Mouse (Mus musculus): Measurements from ENCODE around the gene Ctcf. TPM values are rescaled to one million over a fixed set of nuclear protein-coding genes. Genes with fewer than 3 reads are reported as not detected.

Ctcf gene
- total RNA-seq, 2 experiments from 2014 or later = 63.3 to 71.7 TPM

DNA sequence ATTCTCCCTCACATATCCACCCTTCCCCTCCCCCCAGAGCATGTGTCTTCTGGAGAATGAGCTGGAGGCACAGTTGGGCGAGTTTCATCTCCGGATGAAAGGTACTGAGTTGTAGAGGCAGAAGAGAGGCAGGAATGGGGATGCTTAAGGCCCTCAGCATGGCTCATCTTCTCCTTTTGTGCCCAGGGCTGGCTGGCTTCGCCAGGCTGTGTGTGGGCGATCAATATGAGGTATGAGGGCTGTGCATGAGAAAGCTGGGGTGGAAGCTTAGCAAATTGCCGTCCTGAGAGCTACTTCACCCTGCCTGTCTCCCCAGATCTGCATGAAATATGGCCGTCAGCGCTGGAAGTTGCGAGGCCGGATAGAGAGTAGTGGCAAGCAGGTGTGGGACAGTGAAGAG is 20.4 kb upstream of the Ctcf start:
- DNase-seq (ENCODE audit: extremely low spot score in 1 of 2, low spot score in 1 of 2) = peak in 1 of 2 experiments; percentile 22

- DNase-seq (ENCODE audit: extremely low spot score in 1 of 2, low spot score in 1 of 2) = no peak
Observed at GRCm38 (mm10) chr8:105617451-105618278, 18.7 kb upstream of the Ctcf start.

DNA sequence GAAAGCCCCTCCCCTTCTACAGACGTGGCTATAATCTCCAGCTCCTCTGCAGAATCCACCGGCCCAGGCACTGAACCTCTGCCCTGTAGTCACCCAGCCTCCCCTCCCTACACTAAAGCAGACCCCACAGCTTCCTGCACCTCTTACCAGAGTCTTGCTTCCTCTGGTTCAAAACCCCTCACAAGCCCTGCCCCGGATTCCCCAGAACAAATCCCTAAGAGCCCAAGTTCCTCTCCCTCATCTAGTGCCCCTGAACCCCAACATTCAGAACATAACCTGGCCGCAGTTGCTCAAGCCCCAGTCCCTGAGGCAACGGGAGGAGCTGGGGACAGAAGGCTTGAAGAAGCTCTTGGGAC is 18.1 kb upstream of the Ctcf start:
- DNase-seq (ENCODE audit: extremely low spot score in 1 of 2, low spot score in 1 of 2) = no peak

- DNase-seq (ENCODE audit: extremely low spot score in 1 of 2, low spot score in 1 of 2) = no peak
Observed at GRCm38 (mm10) chr8:105618892-105619591, 17.3 kb upstream of the Ctcf start.

GRCm38 (mm10) chr8:105620211-105620610 is 16.2 kb upstream of the Ctcf start:
- DNase-seq (ENCODE audit: extremely low spot score in 1 of 2, low spot score in 1 of 2) = no peak

DNA sequence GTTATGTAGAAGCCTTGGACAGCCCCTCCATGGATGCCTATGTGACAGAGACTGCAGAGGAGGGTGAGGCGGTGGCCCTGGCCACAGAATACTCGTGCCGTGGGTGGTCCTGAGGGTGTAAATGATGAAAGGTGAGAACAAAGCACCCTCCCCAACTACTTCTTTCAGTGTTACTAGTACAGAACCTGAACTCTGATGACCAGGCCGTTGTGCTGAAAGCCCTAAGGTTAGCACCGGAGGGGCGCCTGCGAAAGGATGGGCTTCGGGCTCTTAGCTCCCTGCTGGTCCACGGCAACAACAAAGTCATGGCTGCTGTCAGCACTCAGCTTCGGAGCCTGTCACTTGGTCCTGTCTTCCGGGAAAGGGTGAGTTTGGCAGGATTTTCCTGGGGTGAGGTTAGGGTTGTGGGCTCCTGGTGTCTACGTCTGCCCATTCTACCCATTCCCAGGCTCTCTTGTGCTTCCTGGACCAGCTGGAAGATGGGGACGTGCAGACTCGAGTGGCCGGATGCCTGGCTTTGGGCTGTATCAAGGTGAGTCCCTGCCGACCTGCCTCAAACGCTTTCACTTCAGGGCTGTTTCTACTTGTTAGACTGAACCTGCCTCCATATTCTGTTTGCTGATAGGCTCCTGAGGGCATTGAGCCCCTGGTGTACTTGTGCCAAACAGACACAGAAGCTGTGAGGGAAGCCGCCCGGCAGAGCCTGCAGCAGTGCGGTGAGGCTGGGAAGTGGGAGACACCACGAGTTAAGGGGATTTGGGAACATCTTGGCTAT is 15.2 kb upstream of the Ctcf start:
- no peak for DNase-seq (ENCODE audit: extremely low spot score in 1 of 2, low spot score in 1 of 2)

GRCm38 (mm10) chr8:105621841-105622240 is 14.5 kb upstream of the Ctcf start:
- DNase-seq (ENCODE audit: extremely low spot score in 1 of 2, low spot score in 1 of 2) = no peak

DNA sequence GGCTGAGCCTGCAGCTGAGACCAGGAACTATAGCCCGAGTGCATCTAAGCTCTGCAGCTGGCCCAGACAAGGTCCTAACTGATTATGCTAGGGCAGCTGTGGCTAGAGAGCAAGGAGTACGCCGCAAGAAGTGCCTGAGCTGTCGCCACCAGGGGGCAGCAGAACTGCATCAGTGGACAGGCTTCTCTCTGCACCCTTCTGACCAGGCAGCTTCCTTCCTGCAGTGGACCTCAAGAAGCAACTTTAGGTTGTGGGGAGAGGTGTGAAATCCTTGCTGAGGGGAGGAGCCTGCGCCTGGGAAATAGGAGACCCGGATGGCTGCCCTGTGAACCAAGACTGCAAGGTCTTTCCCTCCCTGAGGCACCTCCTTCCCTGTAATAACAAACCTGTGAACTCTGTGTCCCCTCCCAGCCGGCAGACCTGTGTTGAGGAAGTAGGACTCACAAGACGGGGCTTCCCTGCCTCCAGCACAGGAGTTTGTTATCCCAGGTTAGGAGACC is 13.9 kb upstream of the Ctcf start:
- peak; percentile 94 to 98 for DNase-seq (ENCODE audit: extremely low spot score in 1 of 2, low spot score in 1 of 2)

- DNase-seq (ENCODE audit: extremely low spot score in 1 of 2, low spot score in 1 of 2) = no peak
Observed at GRCm38 (mm10) chr8:105623118-105623517, 13.2 kb upstream of the Ctcf start.

GRCm38 (mm10) chr8:105623679-105624245 is 12.6 kb upstream of the Ctcf start:
- no peak for DNase-seq (ENCODE audit: extremely low spot score in 1 of 2, low spot score in 1 of 2)

DNA sequence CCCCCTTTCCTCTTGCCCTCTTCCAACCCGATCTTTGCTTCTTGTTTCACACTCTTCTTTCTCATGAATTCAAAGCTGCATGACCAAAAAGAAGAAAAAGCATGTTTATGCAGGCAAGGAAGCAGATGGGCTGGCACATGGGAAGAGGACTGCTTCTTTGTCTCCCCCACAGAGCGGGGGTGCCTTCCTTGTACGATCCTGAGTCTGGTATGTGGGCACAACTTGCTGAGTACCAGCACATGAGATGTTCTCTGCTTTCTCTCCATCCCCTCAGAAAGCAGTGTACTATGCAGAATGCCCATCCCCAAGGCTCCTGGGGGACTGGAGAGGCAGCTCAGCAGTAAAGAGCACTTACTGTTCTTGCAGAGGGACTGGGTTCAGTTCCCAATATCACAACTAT is 12.0 kb upstream of the Ctcf start:
- DNase-seq (ENCODE audit: extremely low spot score in 1 of 2, low spot score in 1 of 2) = peak in 1 of 2 experiments; percentile 46

- DNase-seq (ENCODE audit: extremely low spot score in 1 of 2, low spot score in 1 of 2) = no peak
Observed at GRCm38 (mm10) chr8:105624831-105625230, 11.5 kb upstream of the Ctcf start.

GRCm38 (mm10) chr8:105626086-105626485 is 10.3 kb upstream of the Ctcf start:
- peak in 1 of 2 experiments; percentile 0 for DNase-seq (ENCODE audit: extremely low spot score in 1 of 2, low spot score in 1 of 2)

- no peak for DNase-seq (ENCODE audit: extremely low spot score in 1 of 2, low spot score in 1 of 2)
Observed at GRCm38 (mm10) chr8:105629337-105629736, 7.0 kb upstream of the Ctcf start.

DNA sequence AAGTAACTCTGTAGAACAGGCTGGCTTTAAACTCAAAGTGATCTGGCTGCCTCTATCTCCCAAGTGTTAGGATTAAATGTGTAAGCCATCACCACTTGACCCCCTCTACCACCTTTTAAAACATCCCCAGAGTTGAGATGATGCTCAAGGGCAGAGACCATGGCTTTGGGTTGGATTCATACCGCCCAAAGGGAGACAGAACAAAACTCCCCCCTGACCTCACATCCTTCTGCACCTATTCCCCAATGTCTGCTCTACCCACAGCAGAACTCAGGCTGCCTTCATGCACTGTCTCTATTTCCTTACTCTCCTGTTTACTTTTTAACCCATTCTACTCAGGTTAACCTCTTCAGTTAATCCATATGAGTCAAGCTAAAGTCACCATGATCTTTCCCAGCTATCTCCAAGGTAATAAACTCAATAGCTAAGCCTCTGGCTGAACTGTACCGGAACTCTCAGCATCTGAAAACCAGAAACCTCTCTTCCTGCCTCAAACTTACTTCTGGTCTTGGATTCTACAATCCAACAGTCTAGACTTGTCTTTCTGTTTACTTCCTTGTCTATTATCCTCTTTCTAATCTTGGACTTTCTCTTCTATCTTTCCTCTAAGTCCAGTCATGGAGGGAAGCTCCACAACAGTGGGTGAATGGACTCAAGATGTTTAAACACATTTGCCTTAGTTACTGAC is 1.5 kb upstream of the Ctcf start:
- DNase-seq (ENCODE audit: extremely low spot score in 1 of 2, low spot score in 1 of 2) = no peak

DNA sequence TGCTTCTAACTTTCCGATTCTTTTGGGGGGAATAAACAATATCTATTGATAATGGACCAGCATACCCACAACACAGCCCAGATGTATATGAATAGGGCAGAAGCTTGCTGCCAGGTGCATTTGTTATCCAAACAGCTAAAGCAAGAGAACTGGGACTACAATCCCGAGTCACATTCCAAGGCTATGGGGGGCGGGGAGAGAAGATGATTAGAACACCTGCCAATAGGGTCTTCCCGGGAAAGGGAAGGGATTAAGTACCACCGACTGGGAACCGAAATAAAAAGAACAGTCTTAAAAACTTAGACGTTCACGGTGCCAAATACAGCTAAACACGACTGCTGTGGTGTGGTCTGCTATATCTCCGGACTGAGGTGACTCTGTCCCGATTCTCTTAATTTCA is 887 bp upstream of the Ctcf start:
- no peak for DNase-seq (ENCODE audit: extremely low spot score in 1 of 2, low spot score in 1 of 2)

DNA sequence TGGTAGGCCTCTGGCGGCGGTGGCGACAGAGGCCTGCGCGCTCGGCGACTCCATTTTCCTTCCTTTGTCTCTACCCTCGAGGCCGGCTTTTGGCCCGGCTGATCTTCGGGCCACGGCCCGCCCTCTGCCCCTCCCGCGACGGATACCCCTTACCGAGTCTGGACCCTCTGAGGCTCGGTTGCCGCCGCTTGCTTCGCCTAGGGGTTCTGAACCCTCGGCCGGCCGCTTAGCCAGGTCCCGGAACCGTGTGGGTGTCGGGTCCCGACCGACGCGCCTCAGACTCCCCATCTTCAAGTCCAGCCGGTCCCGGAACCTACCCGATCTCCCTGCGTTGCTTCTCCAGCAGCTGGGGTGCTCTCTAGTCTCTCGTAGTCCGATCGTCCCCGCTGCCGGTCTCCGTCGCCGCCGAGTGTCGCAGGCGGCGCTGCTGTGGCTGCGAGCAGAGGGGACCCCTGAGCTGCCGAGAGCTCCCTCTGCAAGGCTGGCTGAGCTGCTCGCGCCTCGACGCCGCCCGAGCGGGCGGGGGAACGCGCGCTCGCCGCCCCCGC is 669 bp downstream of the Ctcf start, which contains the start of gene Agrp:
Agrp (minus strand) TSS at position 431 of the 548 bp plus-strand sequence.
- peak; percentile 53 to 54 for DNase-seq (ENCODE audit: extremely low spot score in 1 of 2, low spot score in 1 of 2)

GRCm38 (mm10) chr8:105637601-105638041 is 1.3 kb downstream of the Ctcf start:
- no peak for DNase-seq (ENCODE audit: extremely low spot score in 1 of 2, low spot score in 1 of 2)

DNA sequence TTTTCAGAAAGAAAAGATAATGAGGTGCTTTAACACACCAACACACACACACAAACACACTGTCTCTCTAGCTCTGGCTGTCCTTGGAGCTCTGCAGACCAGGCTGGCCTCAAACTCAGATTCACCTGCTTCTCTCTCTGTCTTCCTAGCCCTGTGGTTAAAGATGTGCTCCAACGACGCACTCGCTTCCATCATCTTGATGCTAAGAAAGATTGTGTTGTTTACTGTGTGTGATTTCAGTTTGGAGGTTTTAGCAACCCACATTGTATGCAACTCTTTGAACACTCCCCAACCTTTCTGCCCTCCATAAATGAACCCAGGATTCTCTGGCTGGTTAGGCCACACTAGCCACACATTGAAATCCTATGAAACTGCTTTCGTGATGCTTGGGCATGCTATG is 2.1 kb downstream of the Ctcf start:
- DNase-seq (ENCODE audit: extremely low spot score in 1 of 2, low spot score in 1 of 2) = no peak

- no peak for DNase-seq (ENCODE audit: extremely low spot score in 1 of 2, low spot score in 1 of 2)
Observed at GRCm38 (mm10) chr8:105639835-105640234, 3.5 kb downstream of the Ctcf start.
